In genomic region chr8:64769586-64769985, GRCm38 (mm10) we compare ENCODE assay signal across 22 mouse cellular contexts.
"Had no signal": no experiment of that assay in that cellular context is flagged by ENCODE, and none has a peak within 500 bp of the region (broad histone marks: within the 10 kb centered on the region; RNA-seq: fewer than 3 reads in every experiment).

No protein-coding gene starts in this region.

- DNase-seq: gastrocnemius, postnatal 14 days; gastrocnemius, postnatal 36 days; heart, adult 2 months; heart, postnatal 14 days; heart, postnatal 36 days; kidney, adult 11 months; kidney, adult 2 months; kidney, postnatal 10 days; kidney, postnatal 25 days; kidney, postnatal 4 days; liver; liver, embryonic 13.5 days had no signal

- H3K27ac ChIP-seq: heart, adult 2 months; heart, embryonic 13.5 days; heart, embryonic 15.5 days; hindbrain, embryonic 13.5 days; hindbrain, embryonic 15.5 days; hindbrain, postnatal 0 days; left cerebral cortex, adult 2 months; limb, embryonic 10.5 days; limb, embryonic 12.5 days; liver, embryonic 13.5 days; liver, embryonic 15.5 days had no signal

- H3K4me3 ChIP-seq: heart, adult 2 months; heart, embryonic 13.5 days; heart, embryonic 15.5 days; hindbrain, embryonic 13.5 days; hindbrain, embryonic 15.5 days; left cerebral cortex, adult 2 months; limb, embryonic 10.5 days; limb, embryonic 12.5 days; liver, embryonic 13.5 days; liver, embryonic 15.5 days had no signal

- ATAC-seq: hindbrain, postnatal 0 days; intestine, embryonic 16.5 days had no signal
